Mouse (Mus musculus): ENCODE measurements around the gene Gm11168.
"Not testable (repeated sequence)": the region's sequence is repeated elsewhere in the genome, so short reads cannot be mapped to it uniquely, and the experiment has no call there.

Gene Gm11168

GRCm38 (mm10) chr9:3026136-3026535, 23.0 kb downstream of the Gm11168 start:
- not testable (repeated sequence) for DNase-seq

- not testable (repeated sequence) for DNase-seq
Observed at GRCm38 (mm10) chr9:3026741-3027140, 23.6 kb downstream of the Gm11168 start.

GRCm38 (mm10) chr9:3027200-3027599, 24.1 kb downstream of the Gm11168 start:
- not testable (repeated sequence) for DNase-seq

GRCm38 (mm10) chr9:3029276-3030000, 26.3 kb downstream of the Gm11168 start:
- peak; percentile 37 for DNase-seq

GRCm38 (mm10) chr9:3030677-3031318, 27.7 kb downstream of the Gm11168 start:
- not testable (repeated sequence) for DNase-seq

GRCm38 (mm10) chr9:3034299-3034698, 31.2 kb downstream of the Gm11168 start, which contains the start of gene Gm17535:
Gm17535 (plus strand) TSS chr9:3034599.
- not testable (repeated sequence) for DNase-seq

GRCm38 (mm10) chr9:3036577-3036976, 33.4 kb downstream of the Gm11168 start, which contains the start of gene Gm10715:
Gm10715 (plus strand) TSS chr9:3036877.
- DNase-seq = not testable (repeated sequence)

GRCm38 (mm10) chr9:3038161-3038560, 35.0 kb downstream of the Gm11168 start:
- DNase-seq = not testable (repeated sequence)

All from lung, postnatal 10 days (tissue).